Mouse (Mus musculus): ENCODE results near the gene Dhx9. TPM values are rescaled to one million over a fixed set of nuclear protein-coding genes. Genes with fewer than 3 reads are reported as not detected.
A peak's percentile ranks its signal among the peaks of the same experiment; 100 is the strongest.

The Dhx9 gene
- polyA plus RNA-seq, 1 experiment: 25.2 TPM

GRCm38 (mm10) chr1:153501644-153502321 lies 14.3 kb upstream of the Dhx9 start:
- no peaks in the 10 kb centered on the region for H3K27me3 ChIP-seq (ENCODE audit: control insufficient read depth, insufficient read depth, insufficient read length)
- no peaks in the 10 kb centered on the region for H3K36me3 ChIP-seq (ENCODE audit: control insufficient read depth, insufficient read depth)
- no peak overlapping the region for H3ac ChIP-seq (ENCODE audit: control insufficient read depth, insufficient read length)
- H3K4me2 ChIP-seq (ENCODE audit: low read depth): no peak overlapping the region
- H3K4me3 ChIP-seq: no peak overlapping the region
- no peak for TF ChIP-seq MAX (IDR thresholded peaks at IDR 0.05; ENCODE audit: low read depth)
- no peak for TF ChIP-seq USF1 (IDR thresholded peaks at IDR 0.05; ENCODE audit: low read depth)
- peak in 2 of 3 experiments; percentile 41 to 80 for TF ChIP-seq MYOG (IDR thresholded peaks at IDR 0.05; ENCODE audit: control insufficient read depth in 1 of 3, insufficient read depth in 1 of 3, insufficient read length in 2 of 3, low read depth in 2 of 3)
- peak; percentile 52 for TF ChIP-seq TCF12 (IDR thresholded peaks at IDR 0.05; ENCODE audit: insufficient read depth, poor library complexity, severe bottlenecking)
- no peak for TF ChIP-seq POLR2A (IDR thresholded peaks at IDR 0.05; ENCODE audit: insufficient read length, low read depth)
- TF ChIP-seq E2F4 (IDR thresholded peaks at IDR 0.05; ENCODE audit: insufficient read depth): no peak
- TF ChIP-seq POLR2AphosphoS2 (IDR thresholded peaks at IDR 0.05; ENCODE audit: insufficient read length, low read depth): no peak
- peak; percentile 83 to 97 (median 95) for TF ChIP-seq MYOD1 (IDR thresholded peaks at IDR 0.05; ENCODE audit: control insufficient read depth in 1 of 3, insufficient read length in 2 of 3, low read depth in 2 of 3)
- no peak for TF ChIP-seq REST (IDR thresholded peaks at IDR 0.05; ENCODE audit: insufficient read depth, insufficient read length)
- TF ChIP-seq TCF3 (IDR thresholded peaks at IDR 0.05; ENCODE audit: insufficient read length, low read depth): peak; percentile 70
- no peak for TF ChIP-seq SRF (IDR thresholded peaks at IDR 0.05; ENCODE audit: control insufficient read depth, insufficient read length, low read depth)
- 0 out of 2 replicates have a peak, but pooled peaks have one; percentile 29 for TF ChIP-seq CEBPB (IDR thresholded peaks at IDR 0.05; ENCODE audit: insufficient read depth, poor library complexity, severe bottlenecking)
- H3K79me2 ChIP-seq (ENCODE audit: control insufficient read depth, insufficient read depth): no peaks in the 10 kb centered on the region

- H3K4me3 ChIP-seq: no peak overlapping the region
- no peak for TF ChIP-seq CEBPB (IDR thresholded peaks at IDR 0.05; ENCODE audit: insufficient read depth, poor library complexity, severe bottlenecking)
- TF ChIP-seq REST (IDR thresholded peaks at IDR 0.05; ENCODE audit: insufficient read depth, insufficient read length): no peak
- TF ChIP-seq MAX (IDR thresholded peaks at IDR 0.05; ENCODE audit: low read depth): no peak
Measured at GRCm38 (mm10) chr1:153500030-153500429, 12.6 kb upstream of the Dhx9 start.

GRCm38 (mm10) chr1:153496030-153496429 lies 8.6 kb upstream of the Dhx9 start:
- Histone ChIP-seq H3ac (ENCODE audit: control insufficient read depth, insufficient read length) (no peak overlapping the region), H3K79me2 (ENCODE audit: control insufficient read depth, insufficient read depth) (no peaks in the 10 kb centered on the region), H3K4me2 (ENCODE audit: low read depth) (no peak overlapping the region), H3K27me3 (ENCODE audit: control insufficient read depth, insufficient read depth, insufficient read length) (no peaks in the 10 kb centered on the region), H3K4me3 (no peak overlapping the region), H3K36me3 (ENCODE audit: control insufficient read depth, insufficient read depth) (no peaks in the 10 kb centered on the region)
- TF ChIP-seq POLR2A (IDR thresholded peaks at IDR 0.05; ENCODE audit: insufficient read length, low read depth) (no peak), MYOD1 (IDR thresholded peaks at IDR 0.05; ENCODE audit: control insufficient read depth in 1 of 3, insufficient read length in 2 of 3, low read depth in 2 of 3) (no peak), MAX (IDR thresholded peaks at IDR 0.05; ENCODE audit: low read depth) (no peak), CEBPB (IDR thresholded peaks at IDR 0.05; ENCODE audit: insufficient read depth, poor library complexity, severe bottlenecking) (no peak), USF1 (IDR thresholded peaks at IDR 0.05; ENCODE audit: low read depth) (no peak), POLR2AphosphoS2 (IDR thresholded peaks at IDR 0.05; ENCODE audit: insufficient read length, low read depth) (no peak), MYOG (IDR thresholded peaks at IDR 0.05; ENCODE audit: control insufficient read depth in 1 of 3, insufficient read depth in 1 of 3, insufficient read length in 2 of 3, low read depth in 2 of 3) (no peak), REST (IDR thresholded peaks at IDR 0.05; ENCODE audit: insufficient read depth, insufficient read length) (no peak), TCF12 (IDR thresholded peaks at IDR 0.05; ENCODE audit: insufficient read depth, poor library complexity, severe bottlenecking) (no peak), SRF (IDR thresholded peaks at IDR 0.05; ENCODE audit: control insufficient read depth, insufficient read length, low read depth) (no peak), E2F4 (IDR thresholded peaks at IDR 0.05; ENCODE audit: insufficient read depth) (no peak), TCF3 (IDR thresholded peaks at IDR 0.05; ENCODE audit: insufficient read length, low read depth) (no peak)

More at GRCm38 (mm10) chr1:153500030-153500429, 12.6 kb upstream of the Dhx9 start:
- Histone ChIP-seq H3K27me3 (ENCODE audit: control insufficient read depth, insufficient read depth, insufficient read length) (no peaks in the 10 kb centered on the region), H3K79me2 (ENCODE audit: control insufficient read depth, insufficient read depth) (no peaks in the 10 kb centered on the region), H3K4me2 (ENCODE audit: low read depth) (no peak overlapping the region), H3K36me3 (ENCODE audit: control insufficient read depth, insufficient read depth) (no peaks in the 10 kb centered on the region), H3ac (ENCODE audit: control insufficient read depth, insufficient read length) (no peak overlapping the region)

- no peak for TF ChIP-seq USF1 (IDR thresholded peaks at IDR 0.05; ENCODE audit: low read depth)
- H3K27me3 ChIP-seq (ENCODE audit: control insufficient read depth, insufficient read depth, insufficient read length): no peaks in the 10 kb centered on the region
- H3K79me2 ChIP-seq (ENCODE audit: control insufficient read depth, insufficient read depth): no peaks in the 10 kb centered on the region
- H3ac ChIP-seq (ENCODE audit: control insufficient read depth, insufficient read length): no peak overlapping the region
- no peak overlapping the region for H3K4me2 ChIP-seq (ENCODE audit: low read depth)
- no peak overlapping the region for H3K4me3 ChIP-seq
- no peaks in the 10 kb centered on the region for H3K36me3 ChIP-seq (ENCODE audit: control insufficient read depth, insufficient read depth)
Measured at GRCm38 (mm10) chr1:153493931-153494330, 6.5 kb upstream of the Dhx9 start.

- peak; percentile 50 for TF ChIP-seq USF1 (IDR thresholded peaks at IDR 0.05; ENCODE audit: low read depth)
- TF ChIP-seq POLR2AphosphoS2 (IDR thresholded peaks at IDR 0.05; ENCODE audit: insufficient read length, low read depth): no peak
- no peak overlapping the region for H3K4me2 ChIP-seq (ENCODE audit: low read depth)
- no peaks in the 10 kb centered on the region for H3K79me2 ChIP-seq (ENCODE audit: control insufficient read depth, insufficient read depth)
- no peak overlapping the region for H3K4me3 ChIP-seq
- no peaks in the 10 kb centered on the region for H3K36me3 ChIP-seq (ENCODE audit: control insufficient read depth, insufficient read depth)
- H3K27me3 ChIP-seq (ENCODE audit: control insufficient read depth, insufficient read depth, insufficient read length): no peaks in the 10 kb centered on the region
- no peak overlapping the region for H3ac ChIP-seq (ENCODE audit: control insufficient read depth, insufficient read length)
Measured at GRCm38 (mm10) chr1:153493338-153493737, 5.9 kb upstream of the Dhx9 start.
